Mouse (Mus musculus): Measurements from ENCODE around the gene Mss51.

Gene Mss51

GRCm38 (mm10) chr14:20451765-20452331 is 44.9 kb downstream of the Mss51 start, which contains the start of gene Cfap70:
Gene Cfap70 (minus strand): TSS chr14:20452226.
- peak; percentile 52 to 63 for DNase-seq (ENCODE audit: low spot score in 2 of 2)

DNA sequence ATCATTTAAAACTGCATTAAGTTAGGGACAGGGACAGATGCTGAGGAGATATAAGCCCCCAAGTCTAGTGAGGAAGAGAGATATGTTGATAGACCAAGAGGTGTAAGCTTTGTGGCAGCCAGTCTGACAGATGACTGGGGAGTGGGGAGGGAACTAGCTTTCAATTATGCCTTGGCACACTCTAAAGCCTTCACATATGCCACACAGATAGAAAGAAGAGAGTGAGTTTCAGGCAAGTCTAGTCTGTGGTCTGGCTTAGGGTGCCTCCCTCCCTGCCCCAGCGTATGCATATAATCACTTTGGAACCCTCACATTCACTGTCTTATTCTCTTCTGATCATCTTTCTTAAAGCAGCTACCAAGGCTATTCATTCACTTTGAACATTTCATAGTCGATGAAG is 45.4 kb downstream of the Mss51 start:
- no peak for DNase-seq (ENCODE audit: low spot score in 2 of 2)

- no peak for DNase-seq (ENCODE audit: low spot score in 2 of 2)
Observed at GRCm38 (mm10) chr14:20447209-20447608, 49.5 kb downstream of the Mss51 start.

GRCm38 (mm10) chr14:20442252-20442651 is 54.4 kb downstream of the Mss51 start:
- no peak for DNase-seq (ENCODE audit: low spot score in 2 of 2)

GRCm38 (mm10) chr14:20436976-20437375 is 59.7 kb downstream of the Mss51 start:
- DNase-seq (ENCODE audit: low spot score in 2 of 2) = no peak

Measured in thymus, postnatal 10 days (tissue).